Mouse (Mus musculus) liver, embryonic 14.5 days (tissue): ENCODE results near the gene Slx4. TPM values are rescaled to one million over a fixed set of nuclear protein-coding genes. Genes with fewer than 3 reads are reported as not detected.
"Not testable (repeated sequence)": the region's sequence is repeated elsewhere in the genome, so short reads cannot be mapped to it uniquely, and the experiment has no call there.

Source experiments
- ATAC-seq: fragments of 200-750 bp; cut with Nextera tagmentation; 2 replicates; pipeline ENCODE4 v1.8.0; 2017; ENCODE audit warnings: moderate number of reproducible peaks, mild to moderate bottlenecking, moderate library complexity; ENCODE audit not compliant: insufficient read depth
- DNase-seq, 3 experiments: peaks; one replicate each; pipeline ENCODE4 v3.0.0-alpha.2; 2012 to 2013; ENCODE audit warnings: low read depth in 3 of 3, low spot score in 3 of 3
- H3K27ac ChIP-seq: fragments of 300-500 bp; sonication (generic); 2 replicates; pipeline ENCODE4 v1.5.1; 2014; ENCODE audit warnings: moderate library complexity, mild to moderate bottlenecking, control low read depth, inconsistent platforms
- H3K27me3 ChIP-seq: fragments of 300-500 bp; sonication (generic); 2 replicates; pipeline ENCODE4 v1.6.1; 2014; ENCODE audit warnings: mild to moderate bottlenecking, low read length, moderate library complexity; ENCODE audit not compliant: control insufficient read depth, insufficient read depth
- H3K36me3 ChIP-seq: fragments of 300-500 bp; sonication (generic); replicated peaks from 2 replicates; pipeline ENCODE4 v1.6.1; 2014; ENCODE audit warnings: low read depth; ENCODE audit not compliant: control insufficient read depth, insufficient read depth
- H3K4me1 ChIP-seq, 2 experiments: fragments of 200-500 bp in 1 of 2; fragments of 300-500 bp in 1 of 2; sonication (generic) in 1 of 2; replicated peaks; 2 replicates each; pipeline ENCODE4 v1.6.1; 2012 to 2014; ENCODE audit warnings: antibody characterized with exemption in 1 of 2, inconsistent platforms in 1 of 2, low read length in 1 of 2; ENCODE audit not compliant: control insufficient read depth in 2 of 2, insufficient read depth in 2 of 2
- H3K4me2 ChIP-seq: fragments of 300-500 bp; sonication (generic); 2 replicates; pipeline ENCODE4 v1.6.1; 2014; ENCODE audit warnings: low read depth, mild to moderate bottlenecking, control low read depth, moderate library complexity
- H3K4me3 ChIP-seq, 2 experiments: fragments of 200-500 bp in 1 of 2; fragments of 300-500 bp in 1 of 2; sonication (generic) in 1 of 2; 2 replicates each; pipeline ENCODE4 v1.5.1; 2012 to 2014; ENCODE audit warnings: low read depth in 2 of 2, low read length in 2 of 2, mild to moderate bottlenecking in 2 of 2, control low read depth in 1 of 2, inconsistent platforms in 1 of 2, moderate library complexity in 1 of 2; ENCODE audit not compliant: insufficient read depth in 1 of 2
- H3K9ac ChIP-seq: fragments of 300-500 bp; sonication (generic); replicated peaks from 2 replicates; pipeline ENCODE4 v1.6.1; 2014; ENCODE audit warnings: mild to moderate bottlenecking, control low read depth, moderate library complexity
- H3K9me3 ChIP-seq: fragments of 300-500 bp; sonication (generic); 2 replicates; pipeline ENCODE4 v1.6.1; 2016; ENCODE audit warnings: low read length, mixed read lengths; ENCODE audit not compliant: control insufficient read depth
- CTCF ChIP-seq: IDR thresholded peaks from 2 replicates; pipeline ENCODE4 v1.5.1; 2016; ENCODE audit warnings: antibody characterized with exemption, low read depth, control low read depth
- EP300 ChIP-seq: IDR thresholded peaks from 2 replicates; pipeline ENCODE4 v1.6.1; 2016; ENCODE audit warnings: antibody characterized with exemption, low read depth
- WGBS: fragments of 180-500 bp; shearing (Covaris S2); extraction: QIAGEN DNeasy Blood & Tissue Kit; methylation state at CpG from one replicate; pipeline ENCODE4 v1.1.7; 2014; ENCODE audit not compliant: insufficient replicate concordance; 5-methylcytosine and 5-hydroxymethylcytosine counted together
- polyA plus RNA-seq, 2 experiments: library from polyadenylated mRNA; depleted of rRNA in 1 of 2; stranded (reverse) in 1 of 2; unstranded in 1 of 2; fragments of >200 nt; fragmentation: Nextera tagmentation in 1 of 2; extraction: Ambion mirVana in 1 of 2; gene quantifications; 2 replicates each; pipeline versions ENCODE4 v1.2.1 to v1.2.3; 2012 to 2014

Gene Slx4
- polyA plus RNA-seq, 2 experiments: 7.6 to 15.0 TPM

GRCm38 (mm10) chr16:4027211-4027610 is 23.6 kb upstream of the Slx4 start:
- no peak for DNase-seq
- no peak for TF ChIP-seq CTCF
- no peak for TF ChIP-seq EP300
- ATAC-seq: no peak
- peaks cover under 1 to 1% of the 10 kb centered on the region in 2 experiments; a peak in 3 of 4 replicates for H3K4me1 ChIP-seq
- H3K9ac ChIP-seq: no peak overlapping the region
- no peaks in the 10 kb centered on the region for H3K9me3 ChIP-seq
- WGBS: 50% methylated on average over 3 of the region's 3 CpGs
- H3K27me3 ChIP-seq: no peaks in the 10 kb centered on the region
- H3K27ac ChIP-seq: no peak overlapping the region
- no peak overlapping the region for H3K4me3 ChIP-seq
- no peaks in the 10 kb centered on the region for H3K36me3 ChIP-seq
- no peak overlapping the region for H3K4me2 ChIP-seq

GRCm38 (mm10) chr16:4026672-4027071 is 23.1 kb upstream of the Slx4 start:
- no peak overlapping the region for H3K9ac ChIP-seq
- TF ChIP-seq CTCF: no peak
- TF ChIP-seq EP300: no peak
- ATAC-seq (no peak), DNase-seq (no peak)
- H3K27ac ChIP-seq: no peak overlapping the region
- 31% methylated on average over 1 of the region's 1 CpGs for WGBS
- H3K4me3 ChIP-seq: no peak overlapping the region
- no peaks in the 10 kb centered on the region for H3K36me3 ChIP-seq
- H3K4me2 ChIP-seq: no peak overlapping the region
- H3K9me3 ChIP-seq: no peaks in the 10 kb centered on the region
- H3K4me1 ChIP-seq: no peaks in the 10 kb centered on the region; a peak in 1 of 4 replicates
- H3K27me3 ChIP-seq: no peaks in the 10 kb centered on the region

- H3K4me3 ChIP-seq: no peak overlapping the region
- H3K27ac ChIP-seq: no peak overlapping the region
- H3K27me3 ChIP-seq: no peaks in the 10 kb centered on the region
- H3K9ac ChIP-seq: no peak overlapping the region
- ATAC-seq (no peak), DNase-seq (no peak)
- no peaks in the 10 kb centered on the region for H3K4me1 ChIP-seq
- no peak overlapping the region for H3K4me2 ChIP-seq
- 71% methylated on average over 4 of the region's 4 CpGs for WGBS
- H3K36me3 ChIP-seq: no peaks in the 10 kb centered on the region
- H3K9me3 ChIP-seq: no peaks in the 10 kb centered on the region
- TF ChIP-seq CTCF: no peak
- no peak for TF ChIP-seq EP300
Measured at GRCm38 (mm10) chr16:4022719-4023118, 19.1 kb upstream of the Slx4 start.

- 69% methylated on average over 1 of the region's 1 CpGs for WGBS
- ATAC-seq: no peak
- no peaks in the 10 kb centered on the region for H3K9me3 ChIP-seq
Measured at GRCm38 (mm10) chr16:4021241-4021640, 17.7 kb upstream of the Slx4 start.

GRCm38 (mm10) chr16:4017466-4017865 is 13.9 kb upstream of the Slx4 start:
- ATAC-seq, H3K36me3 ChIP-seq, H3K27me3 ChIP-seq, DNase-seq, H3K9ac ChIP-seq, H3K4me2 ChIP-seq, H3K4me3 ChIP-seq, H3K9me3 ChIP-seq, H3K27ac ChIP-seq: not testable (repeated sequence)
- WGBS: 71% methylated on average over 6 of the region's 6 CpGs
- H3K4me1 ChIP-seq: peaks cover 6 to 14% of the 10 kb centered on the region in 2 experiments

More at GRCm38 (mm10) chr16:4021241-4021640, 17.7 kb upstream of the Slx4 start:
- no peak for DNase-seq
- H3K27me3 ChIP-seq: no peaks in the 10 kb centered on the region
- H3K9ac ChIP-seq: no peak overlapping the region
- H3K4me2 ChIP-seq: no peak overlapping the region
- TF ChIP-seq EP300: no peak
- no peaks in the 10 kb centered on the region for H3K36me3 ChIP-seq
- H3K27ac ChIP-seq: no peak overlapping the region
- H3K4me1 ChIP-seq: no peaks in the 10 kb centered on the region
- no peak overlapping the region for H3K4me3 ChIP-seq

GRCm38 (mm10) chr16:4016786-4017185 is 13.2 kb upstream of the Slx4 start:
- H3K4me1 ChIP-seq: peaks cover 10 to 15% of the 10 kb centered on the region in 2 experiments
- H3K4me2 ChIP-seq, H3K27ac ChIP-seq, H3K36me3 ChIP-seq, H3K27me3 ChIP-seq, DNase-seq, H3K4me3 ChIP-seq, H3K9me3 ChIP-seq, H3K9ac ChIP-seq, ATAC-seq: not testable (repeated sequence)
- WGBS: 76% methylated on average over 17 of the region's 17 CpGs
